28 mouse cellular contexts compared by ENCODE assay signal in the genomic region with DNA sequence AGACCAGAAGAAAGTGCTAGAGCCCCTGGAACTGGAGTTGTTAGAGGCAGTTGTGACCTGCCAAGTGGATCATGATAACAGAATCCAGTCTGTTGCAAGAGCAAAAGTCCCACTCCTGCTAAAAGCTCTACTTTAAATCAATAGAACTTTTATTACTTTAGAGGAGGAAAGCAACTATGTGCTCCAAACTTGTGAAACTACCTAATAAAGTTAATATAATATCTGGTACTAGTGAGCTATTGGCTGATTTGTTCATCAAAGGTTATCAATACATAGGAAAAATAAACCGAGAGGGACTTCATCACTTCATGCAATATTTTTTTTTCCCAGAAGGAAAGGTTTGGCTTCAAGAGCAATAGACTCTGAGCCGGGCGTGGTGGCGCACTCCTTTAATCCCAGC.
"Had no signal": no experiment of that assay in that cellular context is flagged by ENCODE, and none has a peak within 500 bp of the region (broad histone marks: within the 10 kb centered on the region; RNA-seq: fewer than 3 reads in every experiment).

No protein-coding gene starts in this region.

- H3K4me3 ChIP-seq: embryonic facial prominence, embryonic 10.5 days; embryonic facial prominence, embryonic 12.5 days; embryonic facial prominence, embryonic 13.5 days; embryonic facial prominence, embryonic 15.5 days; erythroblast, embryonic 14.5 days; forebrain, embryonic 10.5 days; forebrain, embryonic 12.5 days; forebrain, embryonic 13.5 days; forebrain, embryonic 15.5 days; gastrocnemius, adult 2 months; heart, adult 2 months had no signal

- ATAC-seq: forebrain, embryonic 13.5 days; forebrain, embryonic 14.5 days; forebrain, embryonic 15.5 days; forebrain, embryonic 16.5 days; forebrain, postnatal 0 days had no signal

- H3K27me3 ChIP-seq: embryonic facial prominence, embryonic 12.5 days; embryonic facial prominence, embryonic 13.5 days; embryonic facial prominence, embryonic 15.5 days; forebrain, embryonic 12.5 days; forebrain, embryonic 13.5 days; forebrain, embryonic 15.5 days had no signal

- H3K36me3 ChIP-seq: embryonic facial prominence, embryonic 10.5 days; embryonic facial prominence, embryonic 12.5 days; embryonic facial prominence, embryonic 13.5 days; embryonic facial prominence, embryonic 15.5 days; forebrain, embryonic 10.5 days; forebrain, embryonic 12.5 days; forebrain, embryonic 15.5 days had no signal

- H3K4me2 ChIP-seq: embryonic facial prominence, embryonic 12.5 days; embryonic facial prominence, embryonic 13.5 days; embryonic facial prominence, embryonic 15.5 days; forebrain, embryonic 12.5 days; forebrain, embryonic 13.5 days; forebrain, embryonic 15.5 days had no signal

- H3K9ac ChIP-seq: embryonic facial prominence, embryonic 12.5 days; embryonic facial prominence, embryonic 13.5 days; embryonic facial prominence, embryonic 15.5 days; forebrain, embryonic 12.5 days; forebrain, embryonic 13.5 days; forebrain, embryonic 15.5 days; forebrain, postnatal 0 days had no signal

- H3K27ac ChIP-seq: embryonic facial prominence, embryonic 10.5 days; embryonic facial prominence, embryonic 12.5 days; embryonic facial prominence, embryonic 13.5 days; embryonic facial prominence, embryonic 15.5 days; forebrain, embryonic 10.5 days; forebrain, embryonic 12.5 days; forebrain, embryonic 13.5 days; forebrain, embryonic 15.5 days; gastrocnemius, adult 2 months; heart, adult 2 months had no signal

- DNase-seq: cerebellum, adult 8-10 months; cerebellum, adult 9-10 months; cerebellum, adult 9-11 months; cerebellum, postnatal 10 days; cerebellum, postnatal 14 days; cerebellum, postnatal 25 days; cerebellum, postnatal 36 days; embryo, embryonic 11 days; forebrain, postnatal 0 days; gastrocnemius, adult 2 months; gastrocnemius, postnatal 10 days; gastrocnemius, postnatal 14 days; gastrocnemius, postnatal 25 days; gastrocnemius, postnatal 36 days; heart, adult 11 months; heart, adult 18-20 months; heart, adult 2 months had no signal

- H3K4me1 ChIP-seq: embryonic facial prominence, embryonic 10.5 days; embryonic facial prominence, embryonic 12.5 days; embryonic facial prominence, embryonic 13.5 days; embryonic facial prominence, embryonic 15.5 days; forebrain, embryonic 10.5 days; forebrain, embryonic 12.5 days; forebrain, embryonic 13.5 days; forebrain, embryonic 15.5 days had no signal

- H3K9me3 ChIP-seq: embryonic facial prominence, embryonic 10.5 days; embryonic facial prominence, embryonic 12.5 days; embryonic facial prominence, embryonic 13.5 days; embryonic facial prominence, embryonic 15.5 days; forebrain, embryonic 10.5 days; forebrain, embryonic 12.5 days; forebrain, embryonic 13.5 days; forebrain, embryonic 15.5 days had no signal
